Mouse (Mus musculus): ENCODE data around the gene Zfp641. TPM values are rescaled to one million over a fixed set of nuclear protein-coding genes. Genes with fewer than 3 reads are reported as not detected.

Zfp641 gene
- polyA plus RNA-seq, 1 experiment from 2014 or later, result 0.47 TPM

Other genes starting within 250 kb of the Zfp641 start
- gene Pfkm, start 203.6 kb downstream of the Zfp641 start, polyA plus RNA-seq (2016; fragmentation: Nextera tagmentation; extraction: Ambion mirVana), result 37.8 and 38.2 TPM in 2 replicates
- 48.9 and 49.4 TPM in 2 replicates for gene Senp1, start 202.4 kb downstream of the Zfp641 start, polyA plus RNA-seq (2016; fragmentation: Nextera tagmentation; extraction: Ambion mirVana)
- 40.7 and 40.8 TPM in 2 replicates for gene Asb8, start 130.5 kb downstream of the Zfp641 start, polyA plus RNA-seq (2016; fragmentation: Nextera tagmentation; extraction: Ambion mirVana)
- 4.4 and 4.6 TPM in 2 replicates for gene Ccdc184, start 129.0 kb downstream of the Zfp641 start, polyA plus RNA-seq (2016; fragmentation: Nextera tagmentation; extraction: Ambion mirVana)
- gene Olfr288, start 100.6 kb downstream of the Zfp641 start, polyA plus RNA-seq (2016; fragmentation: Nextera tagmentation; extraction: Ambion mirVana), result not detected in 2 replicates
- not detected in 2 replicates for gene Gm44579, start 75.2 kb downstream of the Zfp641 start, polyA plus RNA-seq (2016; fragmentation: Nextera tagmentation; extraction: Ambion mirVana)
- not detected in 2 replicates for gene Olfr287, start 75.1 kb downstream of the Zfp641 start, polyA plus RNA-seq (2016; fragmentation: Nextera tagmentation; extraction: Ambion mirVana)
- not detected in 2 replicates for gene Olfr286, start 61.7 kb downstream of the Zfp641 start, polyA plus RNA-seq (2016; fragmentation: Nextera tagmentation; extraction: Ambion mirVana)
- not detected in 2 replicates for gene H1fnt, start 38.9 kb downstream of the Zfp641 start, polyA plus RNA-seq (2016; fragmentation: Nextera tagmentation; extraction: Ambion mirVana)
- gene Olfr285, start 21.2 kb upstream of the Zfp641 start, polyA plus RNA-seq (2016; fragmentation: Nextera tagmentation; extraction: Ambion mirVana), result not detected in 2 replicates
- gene Olfr284, start 44.8 kb upstream of the Zfp641 start, polyA plus RNA-seq (2016; fragmentation: Nextera tagmentation; extraction: Ambion mirVana), result not detected in 2 replicates
- gene Olfr283, start 84.8 kb upstream of the Zfp641 start, polyA plus RNA-seq (2016; fragmentation: Nextera tagmentation; extraction: Ambion mirVana), result not detected in 2 replicates
- gene Olfr282, start 135.1 kb upstream of the Zfp641 start, polyA plus RNA-seq (2016; fragmentation: Nextera tagmentation; extraction: Ambion mirVana), result not detected in 2 replicates
- gene Olfr281, start 156.4 kb upstream of the Zfp641 start, polyA plus RNA-seq (2016; fragmentation: Nextera tagmentation; extraction: Ambion mirVana), result not detected in 2 replicates
- not detected in 2 replicates for gene OR5BS1P, start 173.7 kb upstream of the Zfp641 start, polyA plus RNA-seq (2016; fragmentation: Nextera tagmentation; extraction: Ambion mirVana)
- gene Lalba, start 186.6 kb upstream of the Zfp641 start, polyA plus RNA-seq (2016; fragmentation: Nextera tagmentation; extraction: Ambion mirVana), result 0.49 TPM in 1 of 2 replicates, not detected in the other
- not detected in 2 replicates for gene Olfr279, start 196.2 kb upstream of the Zfp641 start, polyA plus RNA-seq (2016; fragmentation: Nextera tagmentation; extraction: Ambion mirVana)
- gene Kansl2, start 238.1 kb upstream of the Zfp641 start, polyA plus RNA-seq (2016; fragmentation: Nextera tagmentation; extraction: Ambion mirVana), result 144 and 145 TPM in 2 replicates

Data from forebrain, embryonic 10.5 days (tissue).